Mouse (Mus musculus): ENCODE measurements at regions not wholly inside any gene's neighbourhood (a gene's known extent, or its start where the extent isn't known, plus 50 kb on each side); places are given as distances from the start of the nearest gene placed in this dataset.
A peak's percentile ranks its signal among the peaks of the same experiment; 100 is the strongest.
"Not testable (repeated sequence)": the region's sequence is repeated elsewhere in the genome, so short reads cannot be mapped to it uniquely, and the experiment has no call there.

DNA sequence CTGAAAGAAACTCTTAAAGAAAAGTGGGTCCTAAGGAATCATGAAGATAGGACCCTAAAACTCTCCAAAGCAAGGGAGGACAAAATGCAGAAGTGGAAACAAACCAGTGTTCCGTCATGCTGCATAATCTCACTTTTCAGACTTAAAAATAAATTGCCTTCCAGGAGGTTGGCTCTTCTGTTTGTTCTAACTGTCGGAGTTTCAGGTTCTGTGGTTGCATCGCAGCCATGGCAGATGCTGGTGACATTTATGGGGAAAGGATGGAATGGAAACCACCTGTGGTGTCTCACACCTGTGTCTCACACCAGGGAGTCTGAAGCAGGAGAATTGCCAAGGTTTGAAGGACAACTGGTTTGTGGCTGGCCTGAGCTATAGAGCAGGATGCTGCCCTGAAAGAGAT is 50.9 kb upstream of the Hivep1 start:
- DNase-seq = no peak

DNA sequence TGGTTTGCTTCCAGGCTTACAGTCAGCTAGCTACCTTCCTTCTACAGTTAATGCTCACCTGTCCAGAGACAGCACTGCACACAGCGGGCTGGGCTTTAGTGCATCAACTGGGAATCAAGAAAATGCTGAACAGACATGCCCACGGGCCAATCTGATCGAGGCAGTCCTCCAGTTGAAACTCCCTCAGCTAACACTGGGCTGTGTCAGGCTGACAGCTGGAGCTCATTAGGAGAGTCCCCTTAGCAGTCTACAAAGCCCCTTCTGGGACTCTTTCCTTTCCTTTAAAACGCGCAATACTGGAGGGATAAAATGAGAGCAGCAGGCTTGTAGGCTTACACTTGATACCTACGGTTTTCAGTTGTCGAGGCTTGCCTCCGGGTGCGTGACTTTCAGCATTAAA is 53.9 kb upstream of the Hivep1 start:
- DNase-seq = no peak

DNA sequence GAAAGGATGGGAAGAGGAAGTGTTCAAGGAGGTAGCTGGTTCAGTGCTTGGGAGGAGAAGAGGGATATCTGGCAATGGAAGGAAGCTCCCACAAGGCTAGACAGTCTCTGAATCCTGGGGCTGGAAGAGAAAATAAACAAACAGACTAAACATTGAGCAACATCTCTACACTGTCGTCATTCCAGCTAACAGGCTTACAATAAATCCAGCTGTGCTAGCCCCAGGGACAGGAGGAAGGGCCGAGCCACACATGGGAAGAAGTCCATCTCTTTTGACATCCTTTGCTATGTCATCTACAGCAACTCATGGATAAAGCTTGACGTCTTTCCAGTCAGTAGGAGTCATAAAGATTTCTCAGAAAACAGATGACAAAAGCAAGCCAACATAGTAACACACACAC is 57.7 kb upstream of the Hivep1 start:
- no peak for DNase-seq

- no peak for DNase-seq
These were observed 75.9 kb upstream of the Hivep1 start for GRCm38 (mm10) chr13:41975918-41976317.

- DNase-seq = no peak
These were observed 88.9 kb upstream of the Hivep1 start for GRCm38 (mm10) chr13:41962915-41963314.

DNA sequence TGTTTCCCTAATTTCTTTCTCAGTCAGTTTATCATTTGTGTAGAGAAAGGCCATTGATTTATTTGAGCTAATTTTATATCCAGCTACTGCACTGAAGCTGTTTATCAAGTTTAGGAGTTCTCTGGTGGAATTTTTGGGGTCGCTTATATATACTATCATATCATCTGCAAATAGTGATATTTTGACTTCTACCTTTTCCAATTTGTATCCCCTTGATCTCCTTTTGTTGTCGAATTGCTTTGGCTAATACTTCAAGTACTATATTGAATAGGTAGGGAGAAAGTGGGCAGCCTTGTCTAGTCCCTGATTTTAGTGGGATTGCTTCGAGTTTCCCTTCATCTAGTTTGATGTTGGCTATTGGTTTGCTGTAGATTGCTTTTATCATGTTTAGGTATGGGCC is 90.9 kb upstream of the Hivep1 start:
- DNase-seq = not testable (repeated sequence)

DNA sequence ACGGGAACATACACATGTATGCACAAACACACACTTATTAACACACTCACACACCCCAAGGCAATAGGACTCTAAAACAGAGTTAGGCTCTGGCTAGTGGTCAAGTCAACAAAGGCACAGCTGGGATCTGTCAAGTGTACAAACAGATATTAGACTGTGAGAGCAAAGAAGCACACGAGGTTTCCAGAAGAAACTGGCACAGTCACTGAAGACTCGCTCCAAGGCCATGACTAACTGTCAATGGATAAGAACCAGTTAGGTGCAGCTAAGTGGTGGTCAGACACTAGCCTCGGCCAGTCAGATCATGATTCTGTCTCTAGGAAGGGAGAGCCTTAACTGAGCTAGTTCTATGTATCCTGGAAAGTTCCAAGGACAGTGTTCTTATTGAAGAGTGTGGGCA is 93.9 kb upstream of the Hivep1 start:
- no peak for DNase-seq

- DNase-seq = no peak
These were observed 95.9 kb upstream of the Hivep1 start for GRCm38 (mm10) chr13:41955884-41956283.

- no peak for DNase-seq
These were observed 96.6 kb upstream of the Hivep1 start for GRCm38 (mm10) chr13:41955198-41955597.

DNA sequence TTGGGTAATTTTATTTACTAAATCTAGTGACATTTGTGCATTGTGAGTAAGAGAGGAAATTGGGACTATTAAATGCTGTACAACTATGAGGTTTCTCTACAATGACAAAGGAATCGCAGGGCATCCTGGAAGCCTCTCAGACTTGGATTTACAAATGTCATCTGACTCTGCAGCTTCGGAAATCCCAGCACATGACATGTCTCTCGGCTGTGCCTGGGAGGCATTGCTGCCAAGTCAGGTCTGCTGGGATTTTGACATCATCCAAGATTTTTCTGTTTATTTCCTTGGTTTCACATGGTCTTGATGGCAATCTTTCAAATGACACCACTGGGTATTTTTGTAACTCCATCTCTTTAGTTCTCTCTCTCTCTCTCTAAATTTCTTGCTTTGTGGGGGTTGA is 99.4 kb upstream of the Hivep1 start:
- DNase-seq = no peak

- no peak for DNase-seq
These were observed 100.8 kb upstream of the Adtrp start for GRCm38 (mm10) chr13:41948241-41948640.

- DNase-seq = no peak
These were observed 85.0 kb upstream of the Adtrp start for GRCm38 (mm10) chr13:41932313-41933100.

DNA sequence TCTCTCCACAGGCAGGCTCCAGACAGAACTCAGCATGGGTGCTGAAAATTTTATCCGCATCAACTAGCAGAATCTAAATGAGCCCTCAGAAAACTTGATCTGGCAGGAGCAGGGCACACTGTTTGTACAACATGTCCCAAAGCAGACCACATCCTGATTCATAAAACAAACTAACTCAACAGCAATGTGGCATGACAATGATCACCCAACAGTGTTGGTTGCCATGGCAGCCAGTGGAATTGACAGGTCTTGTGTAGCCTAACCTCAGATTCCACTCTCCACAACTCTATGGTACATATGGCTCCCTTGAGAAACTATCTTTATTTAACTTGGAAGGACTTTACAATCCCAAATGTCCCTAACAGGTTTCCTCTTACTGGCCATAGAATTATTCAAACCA is 82.3 kb upstream of the Adtrp start:
- no peak for DNase-seq

- DNase-seq = not testable (repeated sequence)
These were observed 78.4 kb upstream of the Adtrp start for GRCm38 (mm10) chr13:41925851-41926250.

DNA sequence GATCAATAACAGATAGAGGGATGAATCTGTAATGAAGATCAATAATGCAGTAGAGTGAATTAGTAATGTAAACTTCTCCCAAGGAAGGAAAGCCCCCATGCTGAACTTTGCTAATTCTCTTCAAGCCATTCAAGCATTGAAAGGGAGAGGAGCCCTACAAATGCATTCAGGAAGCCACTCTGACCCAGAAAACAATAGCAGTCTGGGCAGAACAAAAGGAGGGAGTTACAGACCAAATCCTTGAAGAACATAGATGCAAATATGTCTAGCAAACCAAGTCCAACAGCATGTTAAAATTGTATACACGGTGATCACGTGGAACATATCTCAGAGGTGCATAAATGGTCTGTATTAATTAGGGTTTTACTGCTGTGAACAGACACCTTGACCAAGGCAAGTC is 77.7 kb upstream of the Adtrp start:
- no peak for DNase-seq

- DNase-seq = no peak
These were observed 73.7 kb upstream of the Adtrp start for GRCm38 (mm10) chr13:41921178-41921577.

DNA sequence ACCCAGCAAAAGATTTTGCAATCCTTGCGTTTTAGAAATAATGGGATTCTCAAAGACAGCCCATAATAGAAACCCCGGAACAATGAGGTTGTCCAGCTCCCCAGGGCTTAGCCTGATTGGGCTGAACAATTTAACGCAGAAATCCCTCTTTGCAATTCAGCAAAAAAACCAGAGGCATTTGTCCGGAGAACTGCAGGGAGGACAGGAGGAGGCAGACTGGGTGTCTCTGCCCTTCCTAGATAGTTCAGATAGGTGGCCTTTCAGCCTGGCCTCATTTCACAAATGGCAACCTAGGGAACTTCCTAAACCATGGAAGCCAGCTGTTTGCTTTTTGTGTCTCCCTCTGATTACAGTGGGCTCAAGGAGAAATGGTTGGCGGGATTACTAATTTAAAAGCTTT is 71.0 kb upstream of the Adtrp start:
- no peak for DNase-seq

DNA sequence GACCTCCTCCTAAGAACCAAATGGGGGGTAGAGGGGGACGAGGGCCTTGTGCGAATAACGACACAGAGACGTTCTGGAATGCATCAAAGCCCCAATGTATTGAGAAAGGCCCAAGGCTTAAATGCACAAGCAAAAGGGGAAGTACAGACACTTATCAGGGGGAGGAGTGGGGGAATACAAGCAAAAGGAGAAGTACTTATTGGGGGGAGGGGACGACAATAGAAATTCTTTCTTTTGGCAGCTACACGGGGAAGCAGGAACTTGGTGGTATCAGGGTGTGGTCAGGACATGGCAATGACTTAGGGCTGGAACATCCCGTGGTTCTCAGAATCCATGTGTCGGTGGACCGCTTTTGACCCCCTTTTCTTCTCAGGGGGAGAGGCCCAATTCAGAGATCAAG is 68.3 kb upstream of the Adtrp start:
- DNase-seq = not testable (repeated sequence)

- DNase-seq = no peak
These were observed 63.3 kb upstream of the Adtrp start for GRCm38 (mm10) chr13:41910736-41911135.

DNA sequence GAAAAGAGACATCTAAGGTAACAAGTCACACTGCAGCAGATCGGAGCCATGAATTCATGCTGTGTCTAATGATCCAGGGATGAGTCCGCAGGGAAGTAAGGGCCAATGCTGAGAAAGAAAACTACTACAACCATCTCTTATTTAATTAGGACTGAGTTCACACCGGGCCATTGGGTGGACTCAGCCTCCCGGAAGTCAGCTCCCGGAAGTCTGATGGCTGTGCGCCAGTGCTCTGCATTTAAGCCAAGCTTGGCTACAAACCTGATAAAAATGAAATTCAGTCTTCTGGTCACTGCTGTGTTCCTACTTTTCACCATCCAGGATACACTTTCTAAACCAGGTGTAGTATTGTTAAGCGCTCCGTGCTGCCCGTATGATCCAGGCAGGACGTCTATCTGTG is 62.8 kb upstream of the Adtrp start:
- peak; percentile 3 to 52 for DNase-seq

DNA sequence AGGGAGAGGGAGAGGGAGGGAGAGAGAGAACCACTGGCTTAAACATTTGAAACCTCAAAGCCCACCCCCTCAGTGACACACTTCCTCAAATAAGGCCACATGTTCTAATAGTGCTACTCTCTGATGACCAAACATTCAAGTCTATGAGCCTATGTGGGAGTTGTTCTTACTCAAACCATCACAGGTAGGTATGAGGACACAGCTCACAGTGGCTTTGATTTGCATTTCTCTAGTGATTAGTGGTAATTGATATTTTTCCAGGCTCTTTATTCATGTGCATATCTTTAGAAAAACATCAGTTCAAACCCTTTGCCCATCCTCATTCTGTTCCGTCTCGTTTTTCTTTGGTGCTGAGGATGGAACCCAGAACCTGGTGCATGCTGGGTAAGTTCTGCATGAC is 59.5 kb upstream of the Adtrp start:
- DNase-seq = no peak

DNA sequence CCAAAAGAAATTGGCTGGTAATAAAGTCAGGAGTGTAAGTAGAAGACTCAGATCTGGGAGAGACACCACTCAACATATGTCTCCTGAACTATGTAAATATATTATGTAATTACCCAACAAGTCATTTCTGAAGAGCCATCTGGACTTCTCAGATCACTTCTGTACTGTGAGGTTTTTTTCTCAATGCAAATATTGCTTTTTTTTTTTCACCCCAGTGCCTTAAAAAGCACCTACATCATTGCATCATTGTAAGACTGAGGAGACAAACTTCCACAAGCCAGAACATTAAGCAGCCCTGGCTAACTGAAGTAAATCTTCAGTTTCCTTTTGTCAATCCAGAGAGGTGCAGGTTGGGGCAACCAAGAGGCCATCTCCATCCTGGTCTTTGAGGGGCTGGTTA is 55.8 kb upstream of the Adtrp start:
- DNase-seq = no peak

GRCm38 (mm10) chr13:41899837-41900463 is 52.5 kb upstream of the Adtrp start:
- no peak for DNase-seq

- no peak for DNase-seq
These were observed 51.8 kb upstream of the Adtrp start for GRCm38 (mm10) chr13:41899281-41899680.
